Mouse (Mus musculus): ENCODE data around the gene Enpp1. TPM values are rescaled to one million over a fixed set of nuclear protein-coding genes. Genes with fewer than 3 reads are reported as not detected.

The Enpp1 gene
- polyA plus RNA-seq, 1 experiment from 2014 or later = 9.3 TPM

DNA sequence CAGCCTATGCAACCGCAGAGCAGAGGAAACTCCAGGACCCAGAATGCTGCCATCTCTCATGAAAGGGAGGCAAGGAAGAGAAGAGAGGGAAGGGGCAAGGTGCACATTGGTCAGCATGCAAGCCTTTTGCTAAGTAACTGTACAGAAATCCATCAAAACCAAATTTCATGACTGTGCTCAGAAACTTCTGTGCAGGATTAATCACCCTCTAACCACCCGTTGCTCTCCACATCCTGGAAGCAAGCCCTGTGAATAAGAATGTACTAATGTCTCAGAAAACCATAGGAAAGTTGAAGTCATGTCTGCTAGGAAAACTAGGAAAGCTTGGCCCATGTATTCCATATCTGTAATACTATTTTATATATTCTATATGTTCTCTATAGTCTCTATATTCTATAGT, 27.2 kb upstream of the Enpp1 start:
- H3K27me3 ChIP-seq (replicated peaks; ENCODE audit: control insufficient read depth, insufficient read depth, low read length) = no peaks in the 10 kb centered on the region
- H3K4me1 ChIP-seq (ENCODE audit: control insufficient read depth, insufficient read depth, low read length) = peaks cover 2% of the 10 kb centered on the region; the same call in 1 of the 2 replicates
- H3K4me3 ChIP-seq (ENCODE audit: low read depth, low read length) = no peak overlapping the region
- no peak for DNase-seq (ENCODE audit: low spot score)
- no peaks in the 10 kb centered on the region for H3K36me3 ChIP-seq (ENCODE audit: control insufficient read depth, insufficient read depth, low read length)
- no peak for ATAC-seq (ENCODE audit: low read depth)
- WGBS = 80% methylated on average over 2 of the region's 2 CpGs
- no peak overlapping the region for H3K27ac ChIP-seq (replicated peaks; ENCODE audit: low read depth, low read length)
- H3K4me2 ChIP-seq (ENCODE audit: low read depth, low read length) = no peak overlapping the region
- H3K9ac ChIP-seq (ENCODE audit: low read depth, low read length) = no peak overlapping the region
- no peaks in the 10 kb centered on the region for H3K9me3 ChIP-seq (ENCODE audit: control insufficient read depth, low read length)

DNA sequence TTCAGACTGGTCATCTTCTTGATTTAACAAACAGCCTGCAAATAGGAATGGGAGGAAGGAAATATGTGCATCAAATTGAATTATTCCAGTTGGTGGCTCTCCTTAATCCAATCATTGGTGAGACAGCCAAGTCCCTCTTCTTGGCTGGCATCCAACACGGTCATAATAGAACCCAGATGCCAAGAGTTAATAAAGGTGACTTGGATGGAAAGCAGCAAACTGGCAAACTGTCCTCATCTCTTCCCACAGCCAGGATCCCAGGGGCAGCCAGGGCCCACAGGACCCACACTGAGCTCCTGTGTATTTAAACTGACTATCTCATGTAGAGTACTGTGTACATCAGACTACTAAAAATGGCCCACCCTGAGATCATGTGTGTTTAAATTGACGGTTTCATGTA, 26.5 kb upstream of the Enpp1 start:
- H3K27ac ChIP-seq (replicated peaks; ENCODE audit: low read depth, low read length) = no peak overlapping the region
- H3K4me2 ChIP-seq (ENCODE audit: low read depth, low read length) = no peak overlapping the region
- no peak overlapping the region for H3K9ac ChIP-seq (ENCODE audit: low read depth, low read length)
- H3K4me1 ChIP-seq (ENCODE audit: control insufficient read depth, insufficient read depth, low read length) = peaks cover 2% of the 10 kb centered on the region; the same call in 1 of the 2 replicates
- 60% methylated on average over 2 of the region's 2 CpGs for WGBS
- H3K27me3 ChIP-seq (replicated peaks; ENCODE audit: control insufficient read depth, insufficient read depth, low read length) = no peaks in the 10 kb centered on the region
- ATAC-seq (ENCODE audit: low read depth) (no peak), DNase-seq (ENCODE audit: low spot score) (peak; percentile 46)
- no peaks in the 10 kb centered on the region for H3K36me3 ChIP-seq (ENCODE audit: control insufficient read depth, insufficient read depth, low read length)
- H3K9me3 ChIP-seq (ENCODE audit: control insufficient read depth, low read length) = no peaks in the 10 kb centered on the region
- no peak overlapping the region for H3K4me3 ChIP-seq (ENCODE audit: low read depth, low read length)

DNA sequence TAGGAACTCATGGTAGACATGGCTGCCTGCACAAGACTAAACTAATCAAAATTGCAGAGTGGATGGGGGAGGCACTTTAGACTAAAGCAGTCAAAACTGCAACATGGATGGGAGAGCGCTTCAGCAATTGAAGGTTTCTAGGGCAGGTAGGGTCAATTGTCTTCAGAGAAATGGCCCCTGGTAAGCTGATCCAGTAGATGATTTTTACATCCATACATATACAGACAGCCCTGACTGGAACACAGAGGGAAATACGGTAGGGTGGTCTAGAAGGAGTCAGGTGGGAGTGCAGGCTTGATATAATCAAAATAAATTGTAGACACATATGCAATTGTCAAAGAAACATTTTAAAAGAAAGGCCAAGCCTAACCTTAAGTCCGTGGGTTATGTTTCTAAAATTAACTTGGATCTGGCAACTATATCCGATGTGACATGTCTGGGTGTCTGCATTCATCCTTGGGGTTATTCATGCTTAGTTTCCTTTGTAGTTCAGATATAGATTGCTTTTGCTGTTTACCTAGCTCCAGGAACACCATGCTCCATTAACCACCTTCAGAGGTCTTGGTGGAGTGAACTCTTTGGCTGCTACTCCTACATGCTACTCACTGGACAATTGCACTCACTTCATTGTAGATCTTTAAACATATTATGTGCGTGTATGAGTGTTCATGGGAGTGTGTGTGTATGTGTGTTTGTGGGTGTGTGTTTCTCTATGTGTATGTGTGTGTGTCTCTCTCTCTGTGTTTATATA, 23.2 kb upstream of the Enpp1 start:
- no peak overlapping the region for H3K4me2 ChIP-seq (ENCODE audit: low read depth, low read length)
- no peaks in the 10 kb centered on the region for H3K9me3 ChIP-seq (ENCODE audit: control insufficient read depth, low read length)
- H3K4me1 ChIP-seq (ENCODE audit: control insufficient read depth, insufficient read depth, low read length) = peaks cover 8% of the 10 kb centered on the region
- H3K36me3 ChIP-seq (ENCODE audit: control insufficient read depth, insufficient read depth, low read length) = no peaks in the 10 kb centered on the region
- ATAC-seq (ENCODE audit: low read depth) = no peak
- 84% methylated on average over 5 of the region's 5 CpGs for WGBS
- no peak overlapping the region for H3K27ac ChIP-seq (replicated peaks; ENCODE audit: low read depth, low read length)
- no peak overlapping the region for H3K9ac ChIP-seq (ENCODE audit: low read depth, low read length)
- DNase-seq (ENCODE audit: low spot score) = no peak
- no peaks in the 10 kb centered on the region for H3K27me3 ChIP-seq (replicated peaks; ENCODE audit: control insufficient read depth, insufficient read depth, low read length)
- H3K4me3 ChIP-seq (ENCODE audit: low read depth, low read length) = no peak overlapping the region

DNA sequence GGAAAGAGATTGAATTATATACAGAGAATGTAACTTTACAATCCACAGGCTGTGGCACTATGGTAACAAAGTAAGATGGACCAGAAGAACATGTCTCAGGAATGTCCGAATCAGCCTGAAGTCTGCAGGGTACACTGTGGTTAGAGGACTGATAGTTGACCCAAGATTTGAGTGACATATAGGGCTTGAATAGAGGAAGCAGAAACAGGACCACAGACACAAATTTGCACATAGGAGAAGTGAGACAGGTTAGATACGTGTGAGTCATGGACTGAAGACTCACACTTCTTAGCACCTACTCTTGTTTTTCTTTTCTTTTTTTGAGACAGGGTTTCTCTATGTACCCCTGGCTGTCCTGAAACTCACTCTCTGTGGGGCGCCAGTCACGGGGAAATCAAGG, 15.5 kb upstream of the Enpp1 start:
- H3K9me3 ChIP-seq (ENCODE audit: control insufficient read depth, low read length) = no peaks in the 10 kb centered on the region
- no peak for DNase-seq (ENCODE audit: low spot score)
- no peaks in the 10 kb centered on the region for H3K36me3 ChIP-seq (ENCODE audit: control insufficient read depth, insufficient read depth, low read length)
- ATAC-seq (ENCODE audit: low read depth) = no peak
- H3K4me2 ChIP-seq (ENCODE audit: low read depth, low read length) = no peak overlapping the region
- H3K4me1 ChIP-seq (ENCODE audit: control insufficient read depth, insufficient read depth, low read length) = peaks cover 8% of the 10 kb centered on the region
- 87% methylated on average over 4 of the region's 4 CpGs for WGBS
- H3K27me3 ChIP-seq (replicated peaks; ENCODE audit: control insufficient read depth, insufficient read depth, low read length) = no peaks in the 10 kb centered on the region
- no peak overlapping the region for H3K27ac ChIP-seq (replicated peaks; ENCODE audit: low read depth, low read length)
- H3K4me3 ChIP-seq (ENCODE audit: low read depth, low read length) = no peak overlapping the region
- H3K9ac ChIP-seq (ENCODE audit: low read depth, low read length) = no peak overlapping the region

DNA sequence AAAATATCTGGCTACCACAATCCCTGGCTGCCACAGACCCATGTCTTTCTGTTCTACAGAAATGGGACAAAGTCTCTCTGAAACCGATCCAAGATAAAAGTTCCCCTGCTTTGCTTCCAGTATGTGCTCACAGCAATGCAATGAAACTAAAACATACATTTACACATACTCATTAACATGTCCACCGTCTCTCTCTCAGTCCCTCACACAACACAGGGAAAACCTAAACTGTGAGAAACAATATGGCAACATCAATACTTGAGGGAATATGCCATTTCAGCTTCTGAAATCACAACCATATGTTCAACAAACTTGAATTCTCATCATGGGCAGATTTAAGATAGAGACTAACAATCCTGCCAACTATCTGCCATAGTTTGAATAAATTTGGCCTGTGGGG, 13.2 kb upstream of the Enpp1 start:
- ATAC-seq (ENCODE audit: low read depth) = no peak
- H3K27ac ChIP-seq (replicated peaks; ENCODE audit: low read depth, low read length) = no peak overlapping the region
- WGBS = 69% methylated on average over 2 of the region's 2 CpGs

DNA sequence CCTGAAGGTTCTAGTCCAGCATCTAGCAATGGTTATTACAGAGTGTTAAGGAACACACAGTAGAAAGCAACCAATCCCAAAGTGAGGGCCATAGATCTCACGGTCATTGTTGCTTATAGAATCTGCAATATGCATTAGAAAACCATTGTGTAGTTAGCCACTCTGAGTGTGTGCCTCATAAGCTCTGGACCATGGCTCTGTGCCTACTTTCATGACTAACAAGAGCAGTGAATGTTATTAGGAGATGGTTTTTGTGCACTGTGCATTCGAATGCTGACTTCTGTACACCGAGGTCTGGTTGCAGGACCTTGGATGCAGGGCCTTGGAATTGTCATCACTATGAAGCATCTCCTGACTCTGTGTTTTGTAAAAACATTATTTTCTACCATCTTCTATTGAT, 9.9 kb upstream of the Enpp1 start:
- Histone ChIP-seq H3K27me3 (replicated peaks; ENCODE audit: control insufficient read depth, insufficient read depth, low read length) (no peaks in the 10 kb centered on the region), H3K4me2 (ENCODE audit: low read depth, low read length) (no peak overlapping the region), H3K4me1 (ENCODE audit: control insufficient read depth, insufficient read depth, low read length) (no peaks in the 10 kb centered on the region), H3K9ac (ENCODE audit: low read depth, low read length) (no peak overlapping the region), H3K4me3 (ENCODE audit: low read depth, low read length) (no peak overlapping the region), H3K27ac (replicated peaks; ENCODE audit: low read depth, low read length) (no peak overlapping the region), H3K9me3 (ENCODE audit: control insufficient read depth, low read length) (no peaks in the 10 kb centered on the region), H3K36me3 (ENCODE audit: control insufficient read depth, insufficient read depth, low read length) (no peaks in the 10 kb centered on the region)
- DNase-seq (ENCODE audit: low spot score) = no peak
- no peak for ATAC-seq (ENCODE audit: low read depth)
- 92% methylated on average over 3 of the region's 3 CpGs for WGBS

More for the DNA sequence above, 13.2 kb upstream of the Enpp1 start:
- Histone ChIP-seq H3K36me3 (ENCODE audit: control insufficient read depth, insufficient read depth, low read length) (no peaks in the 10 kb centered on the region), H3K4me1 (ENCODE audit: control insufficient read depth, insufficient read depth, low read length) (no peaks in the 10 kb centered on the region), H3K9ac (ENCODE audit: low read depth, low read length) (no peak overlapping the region), H3K4me3 (ENCODE audit: low read depth, low read length) (no peak overlapping the region), H3K27me3 (replicated peaks; ENCODE audit: control insufficient read depth, insufficient read depth, low read length) (no peaks in the 10 kb centered on the region), H3K4me2 (ENCODE audit: low read depth, low read length) (no peak overlapping the region), H3K9me3 (ENCODE audit: control insufficient read depth, low read length) (no peaks in the 10 kb centered on the region)
- no peak for DNase-seq (ENCODE audit: low spot score)

DNA sequence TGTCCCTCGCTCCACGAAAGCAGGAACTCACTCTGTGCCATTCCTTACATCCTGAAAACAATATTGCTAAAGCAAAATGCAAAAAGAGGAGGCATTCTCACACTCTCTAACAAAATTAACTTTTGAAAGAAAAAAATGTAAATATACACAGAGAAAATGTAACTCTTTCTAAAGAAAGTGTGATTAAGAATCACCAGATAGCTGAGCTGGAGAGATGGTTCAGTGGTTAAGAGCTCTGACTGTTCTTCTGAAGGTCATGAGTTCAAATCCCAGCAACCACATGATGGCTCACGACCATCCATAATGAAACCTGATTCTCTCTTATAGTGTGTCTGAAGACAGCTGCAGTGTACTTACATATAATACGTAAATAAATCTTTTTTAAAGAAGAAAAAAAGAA, 7.4 kb upstream of the Enpp1 start:
- Histone ChIP-seq H3K4me2 (ENCODE audit: low read depth, low read length) (no peak overlapping the region), H3K27me3 (replicated peaks; ENCODE audit: control insufficient read depth, insufficient read depth, low read length) (no peaks in the 10 kb centered on the region), H3K36me3 (ENCODE audit: control insufficient read depth, insufficient read depth, low read length) (no peaks in the 10 kb centered on the region), H3K9me3 (ENCODE audit: control insufficient read depth, low read length) (no peaks in the 10 kb centered on the region), H3K9ac (ENCODE audit: low read depth, low read length) (no peak overlapping the region), H3K4me1 (ENCODE audit: control insufficient read depth, insufficient read depth, low read length) (no peaks in the 10 kb centered on the region), H3K27ac (replicated peaks; ENCODE audit: low read depth, low read length) (no peak overlapping the region), H3K4me3 (ENCODE audit: low read depth, low read length) (no peak overlapping the region)
- no peak for ATAC-seq (ENCODE audit: low read depth)
- DNase-seq (ENCODE audit: low spot score) = no peak
- WGBS = 76% methylated on average over 4 of the region's 4 CpGs

DNA sequence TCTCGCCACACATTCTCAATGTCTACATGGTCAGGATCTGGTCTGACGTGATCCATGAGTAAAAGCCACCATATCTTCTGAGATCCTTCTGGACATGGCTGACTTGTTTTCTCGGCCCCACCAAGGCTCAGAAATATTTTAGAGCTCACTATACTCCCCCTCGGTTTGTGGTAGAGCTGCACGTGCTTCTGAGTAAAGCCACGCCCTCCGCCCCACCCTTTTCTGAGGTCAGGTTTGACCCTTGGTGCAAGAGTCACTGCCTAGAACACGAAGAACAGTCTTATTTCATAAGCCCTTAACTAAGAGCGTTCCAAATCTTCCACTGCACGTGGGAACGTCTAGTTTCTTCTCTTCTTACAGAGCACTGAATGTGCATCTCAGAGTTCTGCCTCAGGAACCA, 6.8 kb upstream of the Enpp1 start:
- WGBS = 59% methylated on average over 11 of the region's 11 CpGs
- DNase-seq (ENCODE audit: low spot score) (no peak), ATAC-seq (ENCODE audit: low read depth) (no peak)
- Histone ChIP-seq H3K36me3 (ENCODE audit: control insufficient read depth, insufficient read depth, low read length) (no peaks in the 10 kb centered on the region), H3K4me3 (ENCODE audit: low read depth, low read length) (no peak overlapping the region), H3K27ac (replicated peaks; ENCODE audit: low read depth, low read length) (no peak overlapping the region), H3K4me2 (ENCODE audit: low read depth, low read length) (no peak overlapping the region), H3K9me3 (ENCODE audit: control insufficient read depth, low read length) (no peaks in the 10 kb centered on the region), H3K27me3 (replicated peaks; ENCODE audit: control insufficient read depth, insufficient read depth, low read length) (no peaks in the 10 kb centered on the region), H3K9ac (ENCODE audit: low read depth, low read length) (no peak overlapping the region), H3K4me1 (ENCODE audit: control insufficient read depth, insufficient read depth, low read length) (no peaks in the 10 kb centered on the region)

DNA sequence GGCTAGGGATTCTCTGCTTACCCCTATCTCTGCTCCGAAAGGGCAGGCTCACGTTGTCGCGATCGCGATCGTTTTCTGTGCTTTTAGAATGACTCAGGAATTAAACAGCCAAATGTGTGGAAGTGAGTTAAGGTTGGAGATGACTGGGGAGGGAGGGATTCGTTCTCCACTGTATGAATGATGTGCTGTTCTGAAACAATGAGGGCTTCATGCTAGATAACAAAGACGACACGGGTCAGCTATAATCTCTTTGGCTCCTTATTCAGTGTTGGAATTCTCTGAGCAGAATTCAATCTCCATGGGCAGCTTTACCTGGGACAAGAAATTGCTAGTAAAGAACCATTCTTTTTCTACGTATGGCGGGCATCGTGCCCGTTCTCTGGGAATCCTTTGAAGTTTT, 6.1 kb upstream of the Enpp1 start:
- DNase-seq (ENCODE audit: low spot score) = no peak
- no peak overlapping the region for H3K4me2 ChIP-seq (ENCODE audit: low read depth, low read length)
- 48% methylated on average over 14 of the region's 14 CpGs for WGBS

More for the DNA sequence above, 6.1 kb upstream of the Enpp1 start:
- Histone ChIP-seq H3K9ac (ENCODE audit: low read depth, low read length) (no peak overlapping the region), H3K27me3 (replicated peaks; ENCODE audit: control insufficient read depth, insufficient read depth, low read length) (0 out of 2 replicates have a peak, but pooled peaks cover 1% of the 10 kb centered on the region), H3K4me1 (ENCODE audit: control insufficient read depth, insufficient read depth, low read length) (no peaks in the 10 kb centered on the region), H3K4me3 (ENCODE audit: low read depth, low read length) (no peak overlapping the region), H3K36me3 (ENCODE audit: control insufficient read depth, insufficient read depth, low read length) (no peaks in the 10 kb centered on the region), H3K27ac (replicated peaks; ENCODE audit: low read depth, low read length) (no peak overlapping the region), H3K9me3 (ENCODE audit: control insufficient read depth, low read length) (no peaks in the 10 kb centered on the region)
- ATAC-seq (ENCODE audit: low read depth) = no peak

Measured in embryonic facial prominence, embryonic 14.5 days (tissue).